Mouse (Mus musculus) MEL (cell line): ENCODE data around the gene H2afj. TPM values are rescaled to one million over a fixed set of nuclear protein-coding genes. Genes with fewer than 3 reads are reported as not detected.

Source experiments
- DNase-seq: peaks from one replicate; pipeline ENCODE4 v3.0.0; 2011; ENCODE audit warnings: low read depth, low spot score
- H3K27ac ChIP-seq: 2 replicates; pipeline ENCODE4 v1.5.1; 2012; ENCODE audit warnings: low read depth, mild to moderate bottlenecking, control low read depth, low read length, moderate library complexity; ENCODE audit not compliant: control insufficient read depth
- H3K27me3 ChIP-seq, 2 experiments: fragments of 150-350 bp in 1 of 2; sonication (generic) in 1 of 2; 2 replicates each; pipeline ENCODE4 v1.6.1; 2012; ENCODE audit warnings: low read length in 2 of 2, mild to moderate bottlenecking in 2 of 2, improper control_type of control experiment in 1 of 2, moderate library complexity in 1 of 2; ENCODE audit not compliant: insufficient read depth in 2 of 2, control insufficient read depth in 1 of 2
- H3K36me3 ChIP-seq, 2 experiments: 2 replicates each; pipeline ENCODE4 v1.6.1; 2012 to 2014; ENCODE audit warnings: low read length in 2 of 2, improper control_type of control experiment in 1 of 2, inconsistent platforms in 1 of 2, mild to moderate bottlenecking in 1 of 2; ENCODE audit not compliant: insufficient read depth in 2 of 2, control insufficient read depth in 1 of 2
- H3K4me1 ChIP-seq, 2 experiments: fragments of 150-350 bp in 1 of 2; sonication (generic) in 1 of 2; 2 replicates each; pipeline ENCODE4 v1.6.1; 2012; ENCODE audit warnings: low read length in 2 of 2, improper control_type of control experiment in 1 of 2, mild to moderate bottlenecking in 1 of 2; ENCODE audit not compliant: insufficient read depth in 2 of 2, control insufficient read depth in 1 of 2
- H3K4me3 ChIP-seq, 2 experiments: fragments of 150-350 bp in 1 of 2; sonication (generic) in 1 of 2; 2 replicates each; pipeline ENCODE4 v1.5.1; 2012; ENCODE audit warnings: low read depth in 2 of 2, low read length in 2 of 2, mild to moderate bottlenecking in 2 of 2, moderate library complexity in 2 of 2, control low read depth in 1 of 2, improper control_type of control experiment in 1 of 2; ENCODE audit not compliant: control insufficient read depth in 1 of 2, insufficient read depth in 1 of 2
- H3K79me2 ChIP-seq: 2 replicates; pipeline ENCODE4 v1.6.1; 2012; ENCODE audit warnings: mild to moderate bottlenecking, low read length, moderate library complexity; ENCODE audit not compliant: control insufficient read depth, poor library complexity, insufficient read depth
- H3K9ac ChIP-seq: 2 replicates; pipeline ENCODE4 v1.6.1; 2012; ENCODE audit warnings: low read depth, mild to moderate bottlenecking, control low read depth, low read length, moderate library complexity; ENCODE audit not compliant: control insufficient read depth, poor library complexity, severe bottlenecking
- H3K9me3 ChIP-seq: fragments of 150-350 bp; sonication (generic); replicated peaks from 2 replicates; pipeline ENCODE4 v1.6.1; 2012; ENCODE audit warnings: mild to moderate bottlenecking, low read length, improper control_type of control experiment, moderate library complexity; ENCODE audit not compliant: insufficient read depth
- CTCF ChIP-seq, 3 experiments: IDR thresholded peaks in 2 of 3; conservative IDR thresholded peaks in 1 of 3; 2 replicates each; pipeline ENCODE4 v1.5.1; 2011 to 2012; ENCODE audit warnings: low read length in 3 of 3, low read depth in 2 of 3, mild to moderate bottlenecking in 2 of 3, improper control_type of control experiment in 1 of 3, inconsistent platforms in 1 of 3, mixed read lengths in 1 of 3, moderate library complexity in 1 of 3; ENCODE audit not compliant: control insufficient read depth in 1 of 3, insufficient read depth in 1 of 3, poor library complexity in 1 of 3, severe bottlenecking in 1 of 3
- EP300 ChIP-seq, 2 experiments: IDR thresholded peaks; 2 replicates each; pipeline ENCODE4 v1.6.1; 2011; ENCODE audit warnings: improper control_type of control experiment in 2 of 2, low read length in 2 of 2, low read depth in 1 of 2, mild to moderate bottlenecking in 1 of 2
- GATA1 ChIP-seq: IDR thresholded peaks from 2 replicates; pipeline ENCODE4 v1.6.1; 2011; ENCODE audit warnings: low read depth, low read length, improper control_type of control experiment
- JUND ChIP-seq: IDR thresholded peaks from 2 replicates; pipeline ENCODE4 v1.6.1; 2011; ENCODE audit warnings: low read depth, mild to moderate bottlenecking, improper control_type of control experiment, low read length
- KAT2A ChIP-seq: conservative IDR thresholded peaks from 2 replicates; pipeline ENCODE4 v1.6.1; 2012; ENCODE audit warnings: low read depth, low read length, improper control_type of control experiment, inconsistent platforms
- MAFK ChIP-seq: IDR thresholded peaks from 2 replicates; pipeline ENCODE4 v1.6.1; 2011; ENCODE audit warnings: low read depth, mild to moderate bottlenecking, low read length, improper control_type of control experiment, borderline replicate concordance
- MYB ChIP-seq: IDR thresholded peaks from 2 replicates; pipeline ENCODE4 v1.6.1; 2011; ENCODE audit warnings: mild to moderate bottlenecking, low read depth, low read length, improper control_type of control experiment
- NELFE ChIP-seq: IDR thresholded peaks from 2 replicates; pipeline ENCODE4 v1.6.1; 2011; ENCODE audit warnings: low read depth, low read length, improper control_type of control experiment
- POLR2A ChIP-seq, 2 experiments: IDR thresholded peaks; 2 replicates each; pipeline ENCODE4 v1.6.1; 2011 to 2012; ENCODE audit warnings: low read length in 2 of 2, mild to moderate bottlenecking in 2 of 2, control low read depth in 1 of 2, improper control_type of control experiment in 1 of 2, low read depth in 1 of 2, moderate library complexity in 1 of 2; ENCODE audit not compliant: control insufficient read depth in 1 of 2, insufficient read depth in 1 of 2, poor library complexity in 1 of 2
- RAD21 ChIP-seq: IDR thresholded peaks from 2 replicates; pipeline ENCODE4 v1.6.1; 2011; ENCODE audit warnings: mild to moderate bottlenecking, low read depth, low read length, improper control_type of control experiment
- RCOR1 ChIP-seq: IDR thresholded peaks from 2 replicates; pipeline ENCODE4 v1.6.1; 2012; ENCODE audit warnings: low read depth, mild to moderate bottlenecking, inconsistent platforms, low read length, improper control_type of control experiment
- SIN3A ChIP-seq: IDR thresholded peaks from 2 replicates; pipeline ENCODE4 v1.6.1; 2012; ENCODE audit warnings: low read length, improper control_type of control experiment, inconsistent platforms
- TAL1 ChIP-seq: IDR thresholded peaks from 2 replicates; pipeline ENCODE4 v1.6.1; 2012; ENCODE audit warnings: mild to moderate bottlenecking, inconsistent platforms, low read length, moderate library complexity, mixed read lengths
- TCF12 ChIP-seq: IDR thresholded peaks from 2 replicates; pipeline ENCODE4 v1.6.1; 2014; ENCODE audit warnings: low read depth, mild to moderate bottlenecking, inconsistent platforms, low read length, improper control_type of control experiment, moderate library complexity
- USF1 ChIP-seq: IDR thresholded peaks from 2 replicates; pipeline ENCODE4 v1.6.1; 2014; ENCODE audit warnings: low read depth, mild to moderate bottlenecking, inconsistent platforms, low read length, improper control_type of control experiment, moderate library complexity
- ZMIZ1 ChIP-seq: IDR thresholded peaks from 2 replicates; pipeline ENCODE4 v1.6.1; 2012; ENCODE audit warnings: low read depth, mild to moderate bottlenecking, inconsistent platforms, low read length, improper control_type of control experiment, moderate library complexity
- ZNF384 ChIP-seq: IDR thresholded peaks from 2 replicates; pipeline ENCODE4 v1.6.1; 2012; ENCODE audit warnings: low read depth, mild to moderate bottlenecking, inconsistent platforms, low read length, improper control_type of control experiment
- polyA plus RNA-seq, 2 experiments: library from polyadenylated mRNA; stranded (reverse) in 1 of 2; unstranded in 1 of 2; fragments of >175 nt in 1 of 2; fragments of >200 nt in 1 of 2; gene quantifications; 2 replicates each; pipeline versions ENCODE4 v1.2.1 to v1.2.4; 2012; ENCODE audit warnings: low replicate concordance in 2 of 2, low read depth in 1 of 2; ENCODE audit not compliant: insufficient read length in 2 of 2, insufficient read depth in 1 of 2, missing spikeins in 1 of 2
- total RNA-seq: library from RNA; depleted of rRNA; stranded (reverse); fragments of 300-350 nt; gene quantifications from 2 replicates; pipeline ENCODE4 v1.2.3, GENCODE M21; 2012

H2afj gene
- total and polyA plus RNA-seq, 3 experiments = 111 to 176 TPM; not detected in 1

DNA sequence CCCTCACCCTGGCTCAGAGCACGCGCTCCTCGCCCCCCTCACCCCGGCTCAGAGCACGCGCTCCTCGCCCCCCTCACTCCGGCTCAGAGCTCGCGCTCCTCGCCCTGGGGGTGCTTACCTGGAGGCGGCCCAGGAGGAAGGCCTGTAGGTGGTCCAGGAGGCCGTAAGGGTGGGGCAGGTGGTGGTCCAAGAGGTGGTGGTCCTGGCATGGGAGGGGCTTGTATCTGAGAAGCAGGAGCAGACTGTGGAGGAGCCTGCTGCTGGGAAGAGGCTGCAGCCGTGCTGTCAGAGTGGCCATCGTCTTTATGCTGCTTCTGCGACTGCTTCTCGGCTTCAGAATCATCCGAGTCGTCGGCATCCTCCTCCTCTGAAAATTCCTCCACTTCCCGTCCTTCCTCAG lies 8.8 kb downstream of the H2afj start:
- peaks cover 2% of the 10 kb centered on the region; the same call in 1 of the 2 replicates for H3K79me2 ChIP-seq
- no peak overlapping the region for H3K9ac ChIP-seq
- H3K27ac ChIP-seq = no peak overlapping the region
- H3K4me1 ChIP-seq = no peaks in the 10 kb centered on the region
- DNase-seq = no peak
- TF ChIP-seq NELFE = no peak
- TF ChIP-seq RAD21 = no peak
- no peak for TF ChIP-seq ZNF384
- no peak for TF ChIP-seq SIN3A
- TF ChIP-seq MAFK = no peak
- TF ChIP-seq ZMIZ1 = no peak
- TF ChIP-seq RCOR1 = no peak
- H3K4me3 ChIP-seq = no peak overlapping the region
- H3K9me3 ChIP-seq = no peaks in the 10 kb centered on the region
- H3K27me3 ChIP-seq = no peaks in the 10 kb centered on the region
- H3K36me3 ChIP-seq = peaks cover 0 to 31% of the 10 kb centered on the region in 2 experiments; a peak in 2 of 4 replicates

DNA sequence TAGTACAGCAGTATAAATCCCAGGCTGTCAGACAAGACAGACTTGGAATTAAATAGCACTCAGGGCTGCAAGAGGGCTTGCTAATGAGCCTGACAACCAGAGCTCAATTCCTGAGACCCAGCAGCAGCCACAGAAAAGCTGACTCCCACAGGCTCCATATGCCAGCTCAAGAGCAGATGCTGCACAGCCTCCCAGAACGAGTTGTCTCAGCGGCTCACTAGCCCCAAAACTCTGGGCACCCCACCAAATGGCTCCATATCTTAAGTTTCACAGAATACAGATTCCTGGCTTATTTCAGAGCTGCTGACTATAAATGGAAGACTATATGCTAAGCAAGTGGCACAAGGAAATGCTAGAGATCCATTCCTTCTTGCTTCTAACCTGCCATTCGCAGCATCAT lies 9.5 kb downstream of the H2afj start:
- no peak overlapping the region for H3K4me3 ChIP-seq
- no peaks in the 10 kb centered on the region for H3K27me3 ChIP-seq
- H3K79me2 ChIP-seq = peaks cover 2% of the 10 kb centered on the region; the same call in 1 of the 2 replicates
- H3K4me1 ChIP-seq = no peaks in the 10 kb centered on the region
- DNase-seq = no peak
- H3K9ac ChIP-seq = no peak overlapping the region
- H3K27ac ChIP-seq = no peak overlapping the region
- H3K9me3 ChIP-seq = no peaks in the 10 kb centered on the region
- peaks cover 0 to 32% of the 10 kb centered on the region in 2 experiments; a peak in 2 of 4 replicates for H3K36me3 ChIP-seq
- TF ChIP-seq KAT2A (no peak), MYB (no peak), CTCF (IDR thresholded peaks at IDR 0.05 in 2 of 3, conservative IDR thresholded peaks at IDR 0.05 in 1 of 3; ENCODE audit: control insufficient read depth in 1 of 3, insufficient read depth in 1 of 3, low read depth in 2 of 3, low read length in 3 of 3, poor library complexity in 1 of 3, severe bottlenecking in 1 of 3) (no peak), RCOR1 (no peak), GATA1 (no peak), TAL1 (no peak), EP300 (IDR thresholded peaks at IDR 0.05; ENCODE audit: low read depth in 1 of 2, low read length in 2 of 2) (no peak), TCF12 (no peak), JUND (no peak), RAD21 (no peak), USF1 (no peak), SIN3A (no peak)

DNA sequence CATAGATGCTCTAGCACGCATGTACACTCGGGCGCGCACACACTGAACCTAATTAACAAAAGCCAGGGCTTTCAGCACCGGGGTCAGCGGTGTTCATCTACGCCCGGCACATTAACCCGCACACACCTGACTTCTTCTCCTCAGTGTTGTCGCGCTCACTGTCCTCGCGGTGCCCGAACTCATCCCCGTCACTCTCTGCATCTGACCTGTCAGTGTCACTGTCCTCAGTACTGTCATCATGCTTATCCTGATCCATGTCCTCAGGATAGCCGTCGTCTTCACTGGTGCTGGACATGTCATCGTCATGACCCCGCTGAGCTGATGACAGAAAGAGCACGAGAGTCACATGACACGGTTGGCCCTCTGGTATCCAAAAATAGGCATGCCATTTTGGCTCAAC lies 12.3 kb downstream of the H2afj start:
- no peaks in the 10 kb centered on the region for H3K27me3 ChIP-seq
- H3K36me3 ChIP-seq = peaks cover 0 to 29% of the 10 kb centered on the region in 2 experiments; a peak in 3 of 4 replicates
- TF ChIP-seq TCF12 (no peak), POLR2A (IDR thresholded peaks at IDR 0.05; ENCODE audit: control insufficient read depth in 1 of 2, insufficient read depth in 1 of 2, low read depth in 1 of 2, low read length in 2 of 2, poor library complexity in 1 of 2) (0 out of 4 replicates have a peak, but pooled peaks of 1 of the 2 experiments have one; percentile 24)
- H3K27ac ChIP-seq = no peak overlapping the region
- no peaks in the 10 kb centered on the region for H3K9me3 ChIP-seq
- no peak overlapping the region for H3K4me3 ChIP-seq
- no peak for DNase-seq
- H3K79me2 ChIP-seq = peaks cover 6% of the 10 kb centered on the region; the same call in 1 of the 2 replicates
- no peak overlapping the region for H3K9ac ChIP-seq
- no peaks in the 10 kb centered on the region for H3K4me1 ChIP-seq
